16 mouse cellular contexts compared by ENCODE assay signal in genomic region chr2:34227688-34228087, GRCm38 (mm10).
"Had no signal": no experiment of that assay in that cellular context is flagged by ENCODE, and none has a peak within 500 bp of the region (broad histone marks: within the 10 kb centered on the region; RNA-seq: fewer than 3 reads in every experiment).

No protein-coding gene starts in this region.

- H3K4me3 ChIP-seq: left cerebral cortex, adult 2 months; limb, embryonic 10.5 days; liver, embryonic 15.5 days; myocyte; neural tube, embryonic 12.5 days had no signal

- H3K27me3 ChIP-seq: liver, embryonic 15.5 days; neural tube, embryonic 12.5 days had no signal

- H3K4me2 ChIP-seq: liver, embryonic 11.5 days; liver, embryonic 15.5 days; neural tube, embryonic 12.5 days had no signal

- H3K36me3 ChIP-seq: liver, embryonic 15.5 days; neural tube, embryonic 12.5 days had no signal

- H3K9ac ChIP-seq: liver, embryonic 15.5 days; neural tube, embryonic 12.5 days had no signal

- H3K27ac ChIP-seq: left cerebral cortex, adult 2 months; limb, embryonic 10.5 days; liver, embryonic 15.5 days; neural tube, embryonic 12.5 days had no signal

- H3K9me3 ChIP-seq: limb, embryonic 10.5 days; liver, embryonic 15.5 days; neural tube, embryonic 12.5 days had no signal

- DNase-seq: kidney, adult 8-10 months; kidney, postnatal 25 days; lung, adult 2 months; lung, postnatal 4 days; right cerebral cortex, postnatal 4 days; spleen, adult 18-20 months; thymus, adult 18-20 months; thymus, postnatal 14 days had no signal

- ATAC-seq: intestine, embryonic 16.5 days; lung, postnatal 0 days had no signal
